Mouse (Mus musculus) central nervous system, embryonic 11.5 days (tissue): ENCODE results near the gene Gbp9. TPM values are rescaled to one million over a fixed set of nuclear protein-coding genes. Genes with fewer than 3 reads are reported as not detected.

ENCODE experiments used
- polyA plus RNA-seq: library from polyadenylated mRNA; depleted of rRNA; stranded (reverse); fragments of >200 nt; gene quantifications from 2 replicates; pipeline ENCODE4 v1.2.3, GENCODE M21; 2012; rRNA removed

The Gbp9 gene
- 1.1 and 1.2 TPM in 2 replicates for polyA plus RNA-seq

GRCm38 (mm10) chr5:105139409-105140088 lies at the start of gene Gbp9, which contains the start of the genes Gbp8 and Gbp4:
Gene Gbp9, minus strand, starts transcription at chr5:105139539.
Gene Gbp8, minus strand, starts transcription at chr5:105139540.
Gene Gbp4, minus strand, starts transcription at chr5:105139586.

Other genes starting within 250 kb of the Gbp9 start
- 0.50 and 0.53 TPM in 2 replicates for gene Abcg3, start 156.8 kb downstream of the Gbp9 start, polyA plus RNA-seq
- 0.62 and 0.70 TPM in 2 replicates for gene Gbp8, start within 50 bp of the Gbp9 start, polyA plus RNA-seq
- 0.32 and 0.38 TPM in 2 replicates for gene Gbp4, start within 50 bp of the Gbp9 start, polyA plus RNA-seq
- gene Gbp10, start 100.0 kb upstream of the Gbp9 start, polyA plus RNA-seq = 0.22 TPM in 1 of 2 replicates, not detected in the other
- gene Gm43302, start 154.2 kb upstream of the Gbp9 start, polyA plus RNA-seq = 0.06 and 0.10 TPM in 2 replicates
- gene Gbp6, start 154.2 kb upstream of the Gbp9 start, polyA plus RNA-seq = 0.35 and 0.37 TPM in 2 replicates